Mouse (Mus musculus): Measurements from ENCODE around the gene Acly. TPM values are rescaled to one million over a fixed set of nuclear protein-coding genes. Genes with fewer than 3 reads are reported as not detected.

Acly gene
- polyA plus RNA-seq, 1 experiment from 2014 or later = 320 TPM

DNA sequence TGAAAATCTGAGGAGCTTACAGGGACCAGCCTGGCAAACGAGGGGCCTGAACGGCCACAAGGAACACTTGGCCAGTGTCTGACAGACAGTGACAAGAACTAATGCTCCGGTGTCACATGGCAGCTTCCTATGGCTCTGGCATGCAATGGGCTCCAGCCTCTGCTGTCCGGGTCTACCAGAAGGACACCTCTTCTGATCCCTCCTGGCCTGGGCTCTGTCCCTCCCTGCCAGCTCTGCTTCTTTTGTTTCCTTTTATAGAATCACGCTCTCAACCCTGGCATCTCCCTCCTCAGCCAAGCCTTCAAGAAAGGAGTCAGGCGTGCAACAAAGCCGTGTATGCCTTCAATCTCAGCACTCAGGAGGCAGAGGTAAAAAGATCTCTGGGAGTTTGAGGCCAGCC is 97.7 kb downstream of the Acly start:
- no peak overlapping the region for H3K27ac ChIP-seq
- H3K36me3 ChIP-seq (replicated peaks) = peaks cover 40% of the 10 kb centered on the region
- no peak overlapping the region for H3K4me3 ChIP-seq (replicated peaks)
- H3K9ac ChIP-seq = no peak overlapping the region
- H3K4me2 ChIP-seq = no peak overlapping the region
- H3K9me3 ChIP-seq = no peaks in the 10 kb centered on the region
- WGBS = 87% methylated on average over 7 of the region's 7 CpGs
- ATAC-seq (ENCODE audit: low FRiP score) = no peak
- H3K4me1 ChIP-seq = no peaks in the 10 kb centered on the region
- H3K27me3 ChIP-seq = no peaks in the 10 kb centered on the region

DNA sequence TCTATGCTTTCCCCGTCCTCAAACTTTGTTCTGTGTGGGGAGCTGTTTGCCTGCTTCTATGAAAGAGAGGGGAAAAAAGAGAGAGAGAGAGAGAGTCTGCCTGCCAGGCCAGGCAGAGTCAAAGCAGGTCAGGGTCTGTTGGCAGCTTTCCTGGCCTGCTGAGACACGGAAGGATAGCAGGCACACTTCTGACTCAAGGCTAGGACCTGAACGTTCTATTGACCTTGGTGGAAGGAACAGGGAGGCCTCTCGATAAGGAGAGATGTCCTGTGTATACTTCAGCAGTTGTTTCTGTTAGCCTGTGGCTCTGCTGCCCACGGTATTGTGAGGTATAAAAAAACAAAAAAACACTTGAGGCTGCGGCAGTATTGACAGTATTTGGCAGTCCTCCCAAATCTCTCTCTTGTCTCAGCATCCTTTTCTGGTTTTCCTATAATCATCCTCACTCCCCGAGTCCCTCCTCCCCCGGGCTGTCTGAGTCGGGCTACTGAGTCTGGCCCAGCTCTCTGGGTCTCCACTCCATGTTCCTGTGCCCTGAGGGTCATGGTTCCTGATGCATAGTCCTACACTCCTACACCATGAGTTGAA is 99.1 kb downstream of the Acly start:
- no peak overlapping the region for H3K4me3 ChIP-seq (replicated peaks)
- no peak overlapping the region for H3K9ac ChIP-seq
- WGBS = 84% methylated on average over 9 of the region's 9 CpGs
- H3K27me3 ChIP-seq = no peaks in the 10 kb centered on the region
- H3K27ac ChIP-seq = no peak overlapping the region
- ATAC-seq (ENCODE audit: low FRiP score) = no peak
- H3K9me3 ChIP-seq = no peaks in the 10 kb centered on the region
- no peaks in the 10 kb centered on the region; the same call in 1 of the 2 replicates for H3K4me1 ChIP-seq
- no peak overlapping the region for H3K4me2 ChIP-seq
- H3K36me3 ChIP-seq (replicated peaks) = peaks cover 35% of the 10 kb centered on the region

DNA sequence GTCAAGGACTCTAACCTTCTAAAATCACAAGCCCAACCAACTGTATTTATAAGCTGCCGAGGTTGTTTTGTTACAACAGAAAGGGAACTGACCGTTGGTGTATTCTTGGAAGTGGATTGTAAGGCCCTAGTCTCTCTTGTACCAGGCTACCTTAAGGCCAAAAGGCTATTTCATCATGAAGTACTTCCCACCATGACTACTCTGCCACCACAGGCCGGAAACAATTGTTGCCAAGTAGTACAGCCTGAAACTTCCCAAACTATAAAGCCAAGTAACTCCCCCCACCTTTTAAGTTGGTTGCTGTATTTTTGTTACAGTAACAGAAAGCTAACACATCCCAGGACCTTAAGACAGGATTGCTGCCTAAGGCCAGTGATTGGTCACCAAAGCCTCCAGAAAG is 101.0 kb downstream of the Acly start:
- Histone ChIP-seq H3K4me3 (replicated peaks) (no peak overlapping the region), H3K27ac (no peak overlapping the region), H3K4me1 (no peaks in the 10 kb centered on the region; the same call in 1 of the 2 replicates), H3K9me3 (no peaks in the 10 kb centered on the region), H3K9ac (no peak overlapping the region), H3K4me2 (no peak overlapping the region), H3K36me3 (replicated peaks) (peaks cover 26% of the 10 kb centered on the region), H3K27me3 (no peaks in the 10 kb centered on the region)
- no peak for ATAC-seq (ENCODE audit: low FRiP score)
- 88% methylated on average over 3 of the region's 3 CpGs for WGBS

Small RNA genes within 50 kb of the gene (microRNA-seq; reads per million reads assigned to microRNA genes)
- gene Gm27374 (not detected), gene Mir7116 (2.2 reads per million)

Other genes with a start within 250 kb of the Acly start
- 1,544 and 1,585 TPM in 2 replicates for gene Eif1, start 208.1 kb downstream of the Acly start, polyA plus RNA-seq (2016; fragmentation: Nextera tagmentation; extraction: Ambion mirVana)
- gene Gast, start 193.6 kb downstream of the Acly start, polyA plus RNA-seq (2016; fragmentation: Nextera tagmentation; extraction: Ambion mirVana) = 1.1 TPM in 1 of 2 replicates, not detected in the other
- gene Hap1, start 171.9 kb downstream of the Acly start, polyA plus RNA-seq (2016; fragmentation: Nextera tagmentation; extraction: Ambion mirVana) = 96.3 and 116 TPM in 2 replicates
- 37.6 and 40.5 TPM in 2 replicates for gene Jup, start 130.2 kb downstream of the Acly start, polyA plus RNA-seq (2016; fragmentation: Nextera tagmentation; extraction: Ambion mirVana)
- 15.9 and 18.9 TPM in 2 replicates for gene P3h4, start 113.2 kb downstream of the Acly start, polyA plus RNA-seq (2016; fragmentation: Nextera tagmentation; extraction: Ambion mirVana)
- 27.0 and 32.1 TPM in 2 replicates for gene Fkbp10, start 112.3 kb downstream of the Acly start, polyA plus RNA-seq (2016; fragmentation: Nextera tagmentation; extraction: Ambion mirVana)
- 106 and 111 TPM in 2 replicates for gene Nt5c3b, start 86.2 kb downstream of the Acly start, polyA plus RNA-seq (2016; fragmentation: Nextera tagmentation; extraction: Ambion mirVana)
- 0.51 and 0.74 TPM in 2 replicates for gene Klhl10, start 86.1 kb downstream of the Acly start, polyA plus RNA-seq (2016; fragmentation: Nextera tagmentation; extraction: Ambion mirVana)
- gene Klhl11, start 55.3 kb downstream of the Acly start, polyA plus RNA-seq (2016; fragmentation: Nextera tagmentation; extraction: Ambion mirVana) = 13.9 and 16.7 TPM in 2 replicates
- 2.1 and 2.6 TPM in 2 replicates for gene Ttc25, start 17.6 kb upstream of the Acly start, polyA plus RNA-seq (2016; fragmentation: Nextera tagmentation; extraction: Ambion mirVana)
- gene Cnp, start 46.9 kb upstream of the Acly start, polyA plus RNA-seq (2016; fragmentation: Nextera tagmentation; extraction: Ambion mirVana) = 19.4 and 23.4 TPM in 2 replicates
- gene Nkiras2, start 91.2 kb upstream of the Acly start, polyA plus RNA-seq (2016; fragmentation: Nextera tagmentation; extraction: Ambion mirVana) = 87.1 and 90.2 TPM in 2 replicates
- 299 and 310 TPM in 2 replicates for gene Dnajc7, start 92.2 kb upstream of the Acly start, polyA plus RNA-seq (2016; fragmentation: Nextera tagmentation; extraction: Ambion mirVana)
- 0.12 and 0.61 TPM in 2 replicates for gene Zfp385c, start 164.5 kb upstream of the Acly start, polyA plus RNA-seq (2016; fragmentation: Nextera tagmentation; extraction: Ambion mirVana)
- 2.1 and 2.6 TPM in 2 replicates for gene Dhx58, start 176.3 kb upstream of the Acly start, polyA plus RNA-seq (2016; fragmentation: Nextera tagmentation; extraction: Ambion mirVana)
- gene Kat2a, start 184.5 kb upstream of the Acly start, polyA plus RNA-seq (2016; fragmentation: Nextera tagmentation; extraction: Ambion mirVana) = 65.2 and 65.7 TPM in 2 replicates
- gene Hspb9, start 185.8 kb upstream of the Acly start, polyA plus RNA-seq (2016; fragmentation: Nextera tagmentation; extraction: Ambion mirVana) = 0.52 TPM in 1 of 2 replicates, not detected in the other
- 18.2 and 25.2 TPM in 2 replicates for gene Rab5c, start 210.2 kb upstream of the Acly start, polyA plus RNA-seq (2016; fragmentation: Nextera tagmentation; extraction: Ambion mirVana)
- gene Kcnh4, start 231.9 kb upstream of the Acly start, polyA plus RNA-seq (2016; fragmentation: Nextera tagmentation; extraction: Ambion mirVana) = 4.4 and 4.7 TPM in 2 replicates
- gene Hcrt, start 234.9 kb upstream of the Acly start, polyA plus RNA-seq (2016; fragmentation: Nextera tagmentation; extraction: Ambion mirVana) = 0.36 TPM in 1 of 2 replicates, not detected in the other
- gene Ghdc, start 243.0 kb upstream of the Acly start, polyA plus RNA-seq (2016; fragmentation: Nextera tagmentation; extraction: Ambion mirVana) = 3.1 and 3.3 TPM in 2 replicates

All from forebrain, embryonic 12.5 days (tissue).